Mouse (Mus musculus) myocyte (in vitro differentiated cells): ENCODE results near the gene Muc13.

Source experiments
- CEBPB ChIP-seq: IDR thresholded peaks from 2 replicates; pipeline ENCODE4 v1.6.1; 2011; ENCODE audit warnings: mild to moderate bottlenecking, moderate library complexity; ENCODE audit not compliant: poor library complexity, insufficient read depth, severe bottlenecking
- POLR2A ChIP-seq: IDR thresholded peaks from one replicate; pipeline ENCODE4 v1.6.1; 2011; ENCODE audit warnings: low read depth, mild to moderate bottlenecking, control low read depth, moderate library complexity; ENCODE audit not compliant: insufficient read length
- REST ChIP-seq: IDR thresholded peaks from one replicate; pipeline ENCODE4 v1.6.1; 2011; ENCODE audit warnings: mild to moderate bottlenecking, control low read depth, moderate library complexity; ENCODE audit not compliant: insufficient read depth, insufficient read length
- TCF12 ChIP-seq: IDR thresholded peaks from one replicate; pipeline ENCODE4 v1.6.1; 2011; ENCODE audit warnings: mild to moderate bottlenecking, control low read depth; ENCODE audit not compliant: poor library complexity, insufficient read depth, severe bottlenecking
- USF1 ChIP-seq: IDR thresholded peaks from one replicate; pipeline ENCODE4 v1.6.1; 2011; ENCODE audit warnings: low read depth, mild to moderate bottlenecking, control low read depth, moderate library complexity

DNA sequence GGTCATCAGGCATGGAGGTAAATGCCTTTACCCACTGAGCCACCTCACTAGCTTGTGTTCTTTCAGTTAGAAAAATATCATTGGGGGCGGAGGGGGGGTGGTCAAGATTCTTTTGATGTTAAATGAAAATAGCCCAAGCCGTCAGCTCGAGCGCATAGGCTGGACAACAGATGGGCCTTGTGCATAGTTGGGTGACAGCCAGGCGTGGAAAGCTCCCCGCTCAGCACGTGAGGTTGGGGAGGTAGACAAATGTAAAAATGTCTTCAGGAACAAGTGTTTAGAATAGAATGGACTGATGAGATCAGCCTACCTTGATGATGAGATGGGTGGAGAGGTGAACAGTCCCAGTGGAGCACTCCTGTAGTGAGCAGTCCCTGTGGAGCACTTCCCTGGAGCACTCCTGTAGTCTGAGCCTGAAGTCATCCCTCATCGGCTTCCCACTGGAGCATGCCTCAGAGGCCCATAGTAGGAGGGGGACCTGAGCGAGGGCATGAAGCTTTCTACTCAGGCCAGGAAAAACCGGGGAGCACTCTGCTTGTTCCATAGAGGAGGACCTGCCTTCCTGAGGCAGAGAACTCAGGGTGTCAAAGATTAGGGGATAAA lies 47.7 kb upstream of the Muc13 start:
- TF ChIP-seq CEBPB (no peak), POLR2A (no peak), TCF12 (no peak), USF1 (no peak), REST (no peak)
